Mouse (Mus musculus) kidney, postnatal 10 days (tissue): ENCODE measurements around the gene Fam221b.

ENCODE experiments used
- DNase-seq: peaks from one replicate; pipeline ENCODE4 v3.0.0; 2021; ENCODE audit warnings: mixed read lengths

Gene Fam221b

DNA sequence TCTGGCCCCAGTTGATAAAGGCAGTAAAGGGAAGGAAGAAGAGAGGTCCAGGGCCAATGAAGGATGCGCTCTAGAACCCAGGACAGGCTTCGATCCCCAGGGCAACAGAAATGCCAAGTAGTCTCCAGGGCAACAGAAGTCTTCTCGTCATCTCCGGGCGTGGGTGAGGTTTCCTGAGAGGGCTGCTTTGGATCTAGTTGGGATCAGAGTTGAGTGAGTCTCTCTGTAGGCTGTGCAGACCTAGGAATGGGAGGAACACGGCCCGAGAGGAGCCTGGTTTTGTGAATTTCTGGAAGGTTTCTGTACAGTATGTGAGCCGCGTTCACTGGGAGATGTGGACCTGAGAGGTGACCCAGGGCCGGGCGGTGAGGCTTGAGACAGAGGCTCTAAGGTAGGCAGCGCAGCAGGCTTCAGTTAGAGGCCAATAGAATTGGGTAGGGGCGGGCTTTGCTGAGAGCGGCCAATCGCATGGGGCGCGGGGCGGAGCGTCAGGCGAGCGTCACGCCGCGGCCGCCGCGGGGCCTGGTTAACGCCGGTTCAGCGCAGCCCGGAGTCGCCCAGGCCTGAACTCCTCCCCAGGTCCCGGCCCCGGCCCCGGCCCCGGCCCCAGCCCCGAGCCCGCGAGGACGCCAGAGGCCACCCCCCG lies at the start of gene Fam221b, which contains the start of gene Tmem8b:
Gene Fam221b, minus strand, starts transcription at position 364 of the 646 bp plus-strand sequence.
Gene Tmem8b, plus strand, starts transcription at position 190 of the 646 bp plus-strand sequence.
- DNase-seq: peak; percentile 94

GRCm38 (mm10) chr4:43713652-43714219 lies 44.8 kb upstream of the Fam221b start:
- peak; percentile 56 for DNase-seq

- peak; percentile 94 for DNase-seq
These were observed 42.9 kb upstream of the Fam221b start for GRCm38 (mm10) chr4:43711821-43712220.

DNA sequence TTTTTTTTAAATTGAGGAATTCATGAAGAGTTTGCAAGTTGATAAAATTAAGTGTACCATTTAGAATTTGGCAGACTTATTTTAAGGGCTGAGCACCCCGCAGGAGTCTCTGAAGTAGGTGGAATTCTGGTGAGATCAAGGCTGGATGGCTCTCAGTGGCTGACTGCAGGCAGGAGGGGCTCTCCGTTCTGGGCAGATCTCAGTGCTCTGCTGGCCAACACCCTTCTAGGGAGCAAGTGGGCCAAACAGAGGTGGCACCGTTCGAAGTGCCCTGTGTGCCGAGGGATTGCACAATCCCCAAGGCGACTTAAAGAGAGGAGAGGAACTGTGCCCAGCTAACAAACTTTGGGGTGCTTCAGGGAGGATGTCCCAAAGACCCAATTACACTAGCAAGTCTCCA lies 40.9 kb upstream of the Fam221b start, which contains the start of gene Olfr71:
Gene Olfr71, minus strand, starts transcription at position 387 of the 400 bp plus-strand sequence.
- no peak for DNase-seq

DNA sequence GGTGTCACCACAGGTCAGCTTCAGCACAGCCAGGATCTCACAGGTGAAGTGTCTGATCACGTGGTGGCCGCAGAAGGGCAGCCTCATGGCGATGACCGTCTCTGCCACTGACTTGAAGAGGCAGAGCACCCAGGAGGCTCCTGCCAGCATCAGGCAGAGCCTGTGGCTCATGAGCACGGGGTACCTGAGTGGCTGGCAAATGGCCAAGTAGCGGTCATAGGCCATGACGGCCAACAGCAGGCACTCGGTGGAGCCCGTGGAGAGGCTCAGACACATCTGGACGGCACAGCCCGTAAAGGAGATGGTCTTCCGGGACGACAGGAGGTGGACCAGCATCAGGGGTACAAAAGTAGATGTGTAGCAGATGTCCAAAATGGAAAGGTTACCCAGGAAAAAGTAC lies 37.0 kb upstream of the Fam221b start:
- DNase-seq: peak; percentile 49

DNA sequence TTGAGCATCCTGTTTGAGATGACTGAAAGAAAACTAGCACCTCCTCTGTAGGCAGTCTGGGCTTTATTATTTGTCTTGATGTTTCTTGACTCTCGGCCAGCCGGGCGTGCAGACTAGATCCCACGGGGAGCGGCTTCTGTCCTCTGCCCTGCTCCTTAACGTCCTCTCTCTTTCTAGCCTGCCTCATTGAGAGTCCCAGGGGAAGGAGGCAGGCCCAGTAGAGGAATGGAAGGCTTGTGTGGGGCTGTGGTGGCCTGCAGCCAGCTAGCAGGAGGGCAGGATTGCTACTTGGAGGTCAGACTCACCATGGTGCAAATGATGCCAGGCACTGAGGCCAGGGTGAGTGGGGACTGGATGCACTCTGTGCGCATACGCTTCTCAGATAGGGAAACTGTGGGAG lies 34.9 kb upstream of the Fam221b start:
- peak; percentile 80 for DNase-seq

DNA sequence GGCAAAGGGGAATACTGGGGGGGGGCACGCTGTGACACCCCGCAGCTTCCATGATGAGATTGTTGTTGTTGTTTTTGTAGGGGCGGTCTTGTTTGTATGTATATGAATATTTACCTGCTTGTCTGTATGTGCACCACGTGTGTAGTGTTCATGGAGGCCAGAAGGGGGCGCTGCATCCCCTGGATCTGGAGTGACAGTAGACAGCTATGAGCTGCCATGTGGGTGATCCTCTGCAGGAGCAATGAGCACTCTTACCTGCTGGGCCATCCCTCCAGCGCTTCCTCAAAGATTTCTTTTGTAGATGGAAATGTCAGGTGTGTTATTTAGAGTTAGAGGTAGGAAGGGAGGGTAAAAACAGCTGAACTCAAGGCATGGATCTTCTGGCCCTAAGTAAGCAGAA lies 34.5 kb upstream of the Fam221b start:
- no peak for DNase-seq

- no peak for DNase-seq
These were observed 31.8 kb upstream of the Fam221b start, which contains the start of gene Olfr70 for GRCm38 (mm10) chr4:43700707-43701106. Gene Olfr70, minus strand, starts transcription at chr4:43700807.

- no peak for DNase-seq
These were observed 27.6 kb upstream of the Fam221b start for GRCm38 (mm10) chr4:43696561-43696960.

GRCm38 (mm10) chr4:43695249-43695671 lies 26.3 kb upstream of the Fam221b start:
- peak; percentile 62 for DNase-seq

DNA sequence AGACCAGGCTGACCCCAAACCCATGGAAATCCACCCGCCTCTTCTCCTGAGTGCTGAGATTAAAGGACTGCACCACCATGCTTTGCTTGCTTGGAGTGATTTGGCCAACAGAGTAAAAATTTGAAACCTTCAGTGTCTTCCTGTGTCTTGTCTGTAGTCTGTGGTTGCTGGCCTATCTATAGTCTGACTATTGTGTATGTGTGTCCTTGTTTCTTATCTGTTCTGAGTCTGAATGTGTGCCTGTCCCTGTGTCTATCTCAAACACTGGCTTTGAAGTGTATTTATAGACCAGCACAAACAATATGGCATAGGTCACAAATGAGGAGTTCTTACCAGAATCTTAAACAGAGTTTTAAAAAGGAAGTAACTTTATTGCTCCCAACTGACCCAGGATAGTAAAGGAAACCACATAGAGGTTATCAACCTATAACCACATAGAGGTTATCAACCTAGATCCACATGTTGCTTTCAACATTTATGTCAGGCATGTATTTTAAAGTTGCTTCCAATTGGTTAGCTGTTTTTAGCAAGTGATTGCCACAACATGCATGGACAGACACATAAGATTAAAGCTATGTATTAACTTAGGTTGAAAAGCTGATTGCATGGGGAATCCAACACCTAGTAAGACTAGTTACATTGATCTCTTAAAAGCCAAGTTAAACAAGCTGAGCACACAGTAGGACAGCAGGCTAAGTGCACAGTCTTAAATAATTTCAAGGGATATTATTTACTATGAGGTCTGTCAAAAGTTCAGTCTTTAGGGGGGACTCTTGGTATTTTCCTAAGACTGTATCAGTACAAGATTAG lies 25.7 kb upstream of the Fam221b start:
- DNase-seq: no peak

DNA sequence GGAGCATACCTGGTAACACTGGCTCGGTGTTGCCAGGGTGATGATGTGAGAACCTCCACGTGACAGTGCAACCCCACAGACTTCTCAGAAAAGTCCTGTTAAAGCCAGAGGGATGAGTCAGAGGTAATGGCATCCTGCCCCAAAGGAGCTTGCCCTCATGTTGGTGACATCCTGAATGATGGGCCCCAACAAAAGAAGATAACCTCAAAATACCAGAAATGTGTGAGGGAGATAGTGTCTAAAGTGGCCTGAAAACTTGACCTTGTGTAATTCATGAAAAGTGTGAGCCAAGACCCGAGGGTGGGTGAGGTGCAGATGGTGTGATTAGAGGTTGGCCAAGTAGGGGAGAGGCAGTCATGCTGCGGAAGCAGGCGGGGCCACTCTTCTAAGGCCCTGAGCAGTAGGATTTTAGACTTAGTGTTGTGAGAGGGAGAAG lies 24.9 kb upstream of the Fam221b start:
- DNase-seq: no peak

GRCm38 (mm10) chr4:43691026-43691425 lies 22.1 kb upstream of the Fam221b start:
- no peak for DNase-seq

- no peak for DNase-seq
These were observed 21.1 kb upstream of the Fam221b start for GRCm38 (mm10) chr4:43690021-43690420.

GRCm38 (mm10) chr4:43679416-43680043 lies 10.6 kb upstream of the Fam221b start:
- peak; percentile 78 for DNase-seq

GRCm38 (mm10) chr4:43678541-43678940 lies 9.6 kb upstream of the Fam221b start:
- DNase-seq: no peak

DNA sequence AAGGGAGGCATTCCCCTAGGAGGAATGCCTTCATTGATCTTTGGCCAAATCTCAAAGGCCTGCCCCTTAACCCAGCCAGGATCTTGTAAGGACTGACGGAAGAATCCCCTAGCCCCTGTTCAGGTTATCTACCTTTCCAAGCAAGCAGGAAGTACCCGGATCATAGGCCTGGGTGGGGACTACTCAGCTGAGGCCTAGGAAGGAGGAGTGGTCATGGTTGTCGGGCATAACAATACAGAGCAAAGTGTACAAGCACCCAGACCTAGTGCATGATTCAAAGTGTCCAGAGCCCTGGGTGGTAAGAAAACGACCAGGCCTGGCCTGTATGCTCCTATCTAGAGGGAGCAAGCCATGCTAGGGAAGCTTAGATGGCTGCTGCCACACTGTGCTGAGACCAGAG lies 6.7 kb upstream of the Fam221b start:
- DNase-seq: no peak

DNA sequence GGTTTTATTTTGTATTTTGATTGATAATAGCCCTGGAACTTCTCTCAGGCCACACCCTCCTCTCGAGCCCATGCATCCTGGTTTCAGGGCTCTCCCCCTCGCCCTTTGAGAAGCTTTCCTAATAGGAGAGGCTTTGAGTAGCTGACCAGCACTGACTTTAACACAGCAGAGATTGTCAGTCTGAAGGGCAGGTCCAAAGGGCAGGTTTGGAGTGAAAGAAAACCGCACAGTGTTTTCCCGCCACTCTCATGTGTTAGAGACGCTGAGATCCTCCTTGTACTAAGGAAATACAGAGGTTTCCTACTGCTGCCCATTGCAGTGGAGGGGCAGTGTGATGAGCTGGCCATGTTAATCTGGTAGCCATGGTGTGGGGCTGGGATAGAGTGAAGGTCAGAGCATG lies 6.0 kb upstream of the Fam221b start:
- no peak for DNase-seq

GRCm38 (mm10) chr4:43673703-43674102 lies 4.8 kb upstream of the Fam221b start:
- DNase-seq: no peak

- DNase-seq: peak; percentile 96
These were observed 3.1 kb upstream of the Fam221b start for GRCm38 (mm10) chr4:43672070-43672469.

GRCm38 (mm10) chr4:43669428-43669794 lies 466 bp upstream of the Fam221b start:
- DNase-seq: peak; percentile 85

- no peak for DNase-seq
These were observed 2.5 kb downstream of the Fam221b start for GRCm38 (mm10) chr4:43666412-43666811.

GRCm38 (mm10) chr4:43657146-43657545 lies 11.8 kb downstream of the Fam221b start:
- DNase-seq: no peak
